Mouse (Mus musculus) brain, embryonic 18.5 days (tissue): ENCODE results near the gene Emilin2.

Experiments used
- DNase-seq: peaks from one replicate; pipeline ENCODE4 v3.0.0-alpha.2; 2012; ENCODE audit warnings: low read depth, low spot score

The Emilin2 gene

DNA sequence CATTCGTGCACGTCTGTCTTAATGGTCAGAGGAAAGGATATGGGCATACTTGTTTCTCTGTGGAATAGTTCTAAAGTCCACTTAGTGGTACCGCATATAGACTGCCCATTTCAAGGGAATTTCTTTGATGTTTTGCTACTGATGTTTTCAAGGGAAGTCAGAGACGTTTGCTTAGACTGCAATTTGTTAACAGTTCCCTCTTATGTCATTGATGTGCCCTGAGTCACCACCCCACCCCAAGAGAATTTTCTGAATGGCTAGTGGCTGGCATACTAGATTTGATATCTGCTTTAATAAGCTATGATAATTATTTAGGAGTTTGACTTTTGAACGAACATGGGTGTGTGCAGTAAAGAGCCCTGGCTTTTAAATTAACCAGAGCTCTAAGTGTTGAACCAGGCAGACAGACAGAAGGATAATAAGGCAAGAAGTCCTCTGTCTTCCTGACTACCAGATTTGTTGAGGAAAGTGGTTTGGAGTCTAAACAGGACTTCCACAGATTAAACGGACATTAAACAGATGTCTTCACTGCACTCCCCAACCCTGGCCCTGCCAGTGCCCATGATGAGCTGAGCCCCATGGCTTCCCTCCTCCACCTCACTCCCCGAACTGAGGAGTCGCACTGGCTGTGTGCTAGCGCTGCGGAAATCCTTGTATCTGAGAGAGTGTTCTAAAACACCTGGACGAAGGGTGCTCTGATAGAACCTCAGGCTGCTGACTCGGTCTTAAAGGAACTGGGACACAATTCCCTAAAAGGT is 105.5 kb downstream of the Emilin2 start:
- no peak for DNase-seq

DNA sequence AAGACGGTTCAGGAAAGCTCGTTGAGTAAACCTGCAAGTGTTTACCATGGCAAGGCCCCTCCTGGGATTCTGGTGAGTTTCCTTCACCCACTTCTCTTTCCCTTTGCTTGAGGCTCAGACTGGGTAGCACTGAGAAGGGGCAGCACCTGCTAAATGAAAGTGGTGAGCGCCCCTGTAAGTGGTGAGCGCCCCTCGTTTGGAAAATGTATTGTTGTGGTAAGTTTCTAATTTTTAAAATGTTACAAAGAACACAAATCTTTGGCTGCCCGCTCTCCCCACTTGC is 107.0 kb downstream of the Emilin2 start:
- no peak for DNase-seq

DNA sequence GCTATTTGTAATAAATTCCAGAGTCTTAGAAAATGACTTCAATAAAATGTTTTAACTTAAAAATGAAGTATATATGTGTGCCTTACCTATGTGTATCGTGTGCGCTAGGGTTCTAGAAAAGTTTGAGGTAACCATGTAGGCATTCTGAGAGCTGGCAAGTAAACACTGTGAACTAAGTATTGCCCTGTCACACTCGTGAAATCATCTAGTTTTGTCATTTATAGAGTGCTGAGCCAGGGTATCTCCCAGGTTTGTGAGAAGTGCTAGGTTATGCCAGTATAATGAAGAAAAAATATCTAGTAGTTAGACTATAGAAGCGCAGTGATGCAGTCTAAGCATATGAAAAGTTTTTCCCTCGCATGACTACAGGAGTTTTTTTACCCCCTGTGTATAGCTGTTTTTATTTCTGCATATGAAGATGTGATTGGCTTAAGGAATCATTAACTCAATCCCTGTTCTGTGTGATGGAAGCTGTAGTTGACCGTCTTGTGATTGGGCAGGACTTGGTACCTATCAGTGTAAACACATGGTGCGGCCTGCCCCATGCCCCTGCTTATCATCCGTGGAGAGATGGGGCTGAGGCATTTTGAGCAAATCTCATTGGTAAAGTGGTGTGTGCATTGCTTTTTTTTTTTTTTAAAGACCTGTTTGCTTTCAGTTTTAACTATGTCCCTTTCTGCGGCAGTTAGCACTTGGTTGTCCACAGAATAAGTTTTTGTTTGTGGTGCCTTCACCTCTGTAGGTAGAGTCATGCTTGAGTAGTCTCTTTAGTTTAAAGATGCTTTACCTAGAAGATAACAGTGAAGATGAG is 107.6 kb downstream of the Emilin2 start:
- DNase-seq: no peak
